Mouse (Mus musculus) cerebellum, postnatal 14 days (tissue): ENCODE results near the gene Rpl3.
A peak's percentile ranks its signal among the peaks of the same experiment; 100 is the strongest.

Experiments
- DNase-seq, 2 experiments: peaks; one replicate each; pipeline ENCODE4 v3.0.0; 2021; ENCODE audit warnings: mixed read lengths in 2 of 2

Rpl3 gene

DNA sequence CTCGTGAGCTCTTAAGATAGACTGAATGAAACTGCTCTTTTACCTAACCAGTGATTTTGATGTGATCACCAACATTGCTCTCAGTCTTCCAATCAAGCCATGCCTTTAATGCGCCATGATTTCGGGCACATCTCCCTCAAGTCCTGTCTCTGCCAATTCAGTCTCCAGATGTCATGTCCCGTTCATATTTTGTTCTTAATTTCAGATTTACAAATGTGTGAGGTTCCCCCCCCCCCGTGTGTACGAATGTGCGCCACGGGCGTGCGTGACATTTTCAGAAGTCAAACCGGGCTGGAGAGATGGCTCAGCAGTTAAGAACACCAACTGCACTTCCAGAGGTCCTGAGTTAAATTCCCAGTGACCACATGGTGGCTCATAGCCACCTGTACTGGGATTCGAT, 7.9 kb downstream of the Rpl3 start:
- DNase-seq = peak in 1 of 2 experiments; percentile 53

DNA sequence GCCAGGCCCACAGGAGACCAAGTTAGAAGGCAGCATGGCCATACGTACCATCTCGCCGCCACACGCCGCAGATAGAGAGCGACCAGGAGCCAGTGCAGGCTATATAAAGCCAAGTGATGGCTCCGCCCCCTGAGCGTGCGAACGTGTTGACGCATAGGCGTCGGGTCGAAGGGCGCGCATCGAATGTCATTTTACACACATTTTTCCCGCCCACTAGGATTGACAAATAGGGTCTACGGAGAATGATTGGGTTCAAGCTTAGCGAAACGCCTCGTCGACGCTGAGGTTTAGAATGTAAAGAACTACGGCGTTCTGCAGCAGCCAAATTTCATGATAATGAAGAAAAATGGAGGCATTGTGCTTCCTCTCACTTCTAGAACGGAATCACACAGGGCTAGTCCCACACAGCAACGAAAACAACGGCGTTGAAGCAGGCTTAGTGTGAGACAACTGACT, 8.4 kb downstream of the Rpl3 start:
- peak; percentile 99 for DNase-seq

DNA sequence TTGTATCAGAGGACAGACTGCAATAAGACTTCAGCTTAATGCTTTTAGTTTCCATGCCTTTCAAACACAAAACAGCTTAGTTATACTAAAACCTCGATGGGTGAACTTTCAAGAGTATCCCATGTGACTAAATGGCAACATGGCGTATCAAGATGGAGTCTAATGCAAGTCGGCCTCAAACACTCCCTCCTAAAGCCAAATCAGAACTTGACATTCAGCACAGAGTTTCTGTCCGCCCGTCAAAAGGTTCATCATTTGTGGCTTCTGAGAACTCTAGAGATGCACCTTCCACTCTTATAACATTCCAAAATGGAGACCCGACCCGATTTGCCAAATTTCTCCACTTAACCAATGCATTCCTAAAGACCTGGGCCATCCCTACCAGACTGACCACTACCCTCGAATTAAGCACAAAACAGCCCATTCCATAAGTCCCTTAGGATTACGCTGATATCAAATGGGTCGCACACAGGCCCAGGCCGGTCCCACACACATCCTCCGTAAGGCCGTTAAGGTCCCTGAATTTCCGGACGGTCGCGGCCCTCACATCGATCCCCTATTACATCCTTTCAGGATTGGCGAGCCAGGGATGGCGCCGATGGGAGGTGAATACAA, 8.9 kb downstream of the Rpl3 start:
- no peak for DNase-seq

DNA sequence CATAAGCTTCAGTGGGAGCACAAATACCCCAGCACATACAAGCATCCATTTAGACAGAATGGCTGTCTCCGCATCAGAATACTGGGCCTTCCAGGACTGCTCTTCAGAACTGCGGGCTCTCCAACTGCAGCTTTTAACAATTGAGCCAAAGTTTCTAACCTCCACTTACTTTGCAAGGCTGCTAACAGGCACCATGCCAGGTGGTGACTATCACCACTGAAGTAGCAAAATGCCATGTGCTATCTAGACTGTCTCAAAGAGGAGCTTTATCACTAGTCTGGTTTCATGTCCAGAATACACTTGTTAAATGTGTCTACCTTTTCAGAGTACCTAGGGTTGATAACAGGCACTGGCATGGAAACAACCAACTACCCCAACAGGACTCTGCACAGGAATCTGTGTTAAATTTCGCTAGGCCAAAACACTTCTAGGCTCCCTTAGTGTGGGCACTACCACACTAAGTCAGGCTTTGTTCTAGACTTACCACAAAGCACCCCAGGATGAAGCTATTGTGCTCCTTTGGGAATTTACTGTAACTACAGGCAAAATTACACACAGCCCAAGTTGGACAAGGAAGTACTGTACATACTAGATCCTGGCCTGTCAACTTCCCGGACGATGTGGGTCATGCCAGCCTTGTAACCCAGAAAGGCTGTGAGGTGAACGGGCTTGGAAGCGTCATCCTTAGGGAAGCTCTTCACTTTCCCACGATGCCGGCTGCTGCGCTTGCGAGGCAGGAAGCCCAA, 9.7 kb downstream of the Rpl3 start:
- peak in 1 of 2 experiments; percentile 23 for DNase-seq

GRCm38 (mm10) chr15:80080711-80081615, 10.7 kb downstream of the Rpl3 start:
- peak; percentile 72 to 74 for DNase-seq

- no peak for DNase-seq
Observed at GRCm38 (mm10) chr15:80079954-80080353, 11.7 kb downstream of the Rpl3 start.

GRCm38 (mm10) chr15:80079129-80079668, 12.5 kb downstream of the Rpl3 start:
- no peak for DNase-seq

- no peak for DNase-seq
Observed at GRCm38 (mm10) chr15:80078058-80078814, 13.4 kb downstream of the Rpl3 start.

- DNase-seq = peak; percentile 81 to 89
Observed at GRCm38 (mm10) chr15:80076338-80077136, 15.1 kb downstream of the Rpl3 start.

DNA sequence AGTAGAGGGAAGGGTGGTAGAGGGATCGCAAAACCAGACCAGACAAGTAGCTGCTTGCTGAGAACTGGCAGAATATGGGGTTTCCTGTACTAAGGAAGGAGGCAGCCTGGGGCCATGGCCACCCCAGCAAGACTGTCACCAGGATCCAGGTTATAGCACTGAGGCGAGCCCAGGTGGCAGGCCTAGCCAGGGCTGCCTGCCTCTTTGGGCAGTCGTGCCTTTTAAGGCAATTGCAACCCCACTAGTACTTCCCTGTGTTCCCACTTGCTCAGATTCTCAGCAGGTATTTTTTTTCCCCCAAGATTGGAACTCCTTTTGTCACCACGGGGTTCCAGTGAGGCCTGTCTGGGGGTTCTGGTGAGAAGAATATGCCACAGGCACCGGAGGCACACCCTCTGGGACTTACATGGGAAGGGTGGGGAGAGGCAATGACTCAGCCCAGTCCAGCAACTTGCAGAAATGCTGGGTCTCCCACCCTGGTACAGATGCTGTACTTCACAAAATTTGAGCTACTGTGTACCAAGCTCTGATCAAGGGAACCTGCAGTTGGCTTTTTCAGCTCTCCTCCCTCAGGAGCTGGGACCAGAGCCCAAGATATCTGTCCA, 15.8 kb downstream of the Rpl3 start:
- no peak for DNase-seq

GRCm38 (mm10) chr15:80075374-80075694, 16.3 kb downstream of the Rpl3 start:
- no peak for DNase-seq

GRCm38 (mm10) chr15:80074663-80075373, 16.9 kb downstream of the Rpl3 start:
- DNase-seq = no peak

DNA sequence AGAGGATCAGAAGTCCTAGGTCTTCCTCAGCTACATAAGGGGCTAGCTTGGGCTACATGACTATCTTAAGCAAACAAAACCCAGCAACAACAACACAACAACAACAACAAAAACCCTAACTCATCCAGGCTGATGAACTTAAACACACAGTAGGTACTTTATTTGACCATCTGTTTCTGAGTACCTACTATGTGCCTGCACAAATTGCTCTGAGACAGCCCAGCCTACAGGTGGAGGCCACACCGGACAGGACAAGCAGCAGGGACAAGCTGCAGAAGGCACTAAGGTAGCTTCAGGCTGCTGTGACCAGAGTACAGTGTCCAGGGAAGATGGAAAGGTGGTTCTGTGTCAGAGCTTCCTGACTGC, 18.4 kb downstream of the Rpl3 start:
- no peak for DNase-seq

DNA sequence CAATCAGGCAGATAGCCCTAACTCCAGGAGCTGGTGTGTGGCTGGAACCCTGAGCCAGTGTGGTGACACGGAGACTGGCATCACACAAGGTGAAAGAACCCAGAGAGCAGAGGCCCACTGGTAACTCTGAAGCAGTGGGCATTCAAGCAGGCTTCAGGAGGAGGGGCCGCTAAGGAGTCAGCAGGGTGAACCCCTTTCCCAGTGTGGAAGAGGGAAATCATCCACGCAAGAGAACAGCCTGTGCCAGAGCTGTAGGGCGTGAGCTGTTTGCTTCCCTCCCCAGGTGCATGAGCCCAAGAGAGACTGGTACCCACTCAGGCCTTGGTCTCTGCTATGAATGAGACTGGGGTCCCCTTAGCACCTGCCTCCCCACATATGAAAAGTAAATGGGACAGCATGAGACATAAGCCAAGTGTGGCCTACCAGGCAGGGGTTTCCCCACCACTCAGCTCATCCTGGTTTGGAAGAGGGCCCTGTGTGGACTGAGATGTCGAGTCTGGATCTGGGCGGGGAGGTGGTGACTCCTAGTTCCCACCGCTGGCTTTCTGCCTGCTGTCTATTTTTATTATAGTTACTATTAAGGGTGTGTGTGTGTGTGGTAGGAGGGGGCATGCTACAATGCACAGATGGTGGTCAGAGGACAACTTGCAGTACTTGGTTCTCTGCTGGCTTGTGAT, 19.0 kb downstream of the Rpl3 start:
- no peak for DNase-seq

- DNase-seq = no peak
Observed at GRCm38 (mm10) chr15:80071951-80072437, 19.7 kb downstream of the Rpl3 start.

GRCm38 (mm10) chr15:80070095-80070644, 21.5 kb downstream of the Rpl3 start:
- no peak for DNase-seq

DNA sequence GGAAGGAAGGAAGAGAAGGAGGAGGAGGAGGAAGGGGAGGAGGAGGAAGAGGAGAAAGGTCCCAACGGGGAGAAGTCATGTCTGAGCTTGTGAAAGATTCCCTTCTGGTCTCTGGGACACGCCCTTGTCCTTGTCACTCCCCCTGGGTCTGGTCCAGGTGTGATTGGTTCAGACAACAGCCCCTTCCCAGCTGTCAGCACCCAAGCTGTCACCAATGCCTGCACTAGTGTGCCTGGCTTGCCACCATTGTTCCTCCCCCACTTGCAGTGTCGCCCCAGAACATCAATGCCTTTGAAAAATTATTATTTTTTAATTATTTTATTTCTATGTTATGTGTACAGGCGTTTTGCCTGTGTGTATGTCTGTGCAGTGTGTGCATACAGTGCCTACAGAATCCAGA, 22.5 kb downstream of the Rpl3 start:
- DNase-seq = no peak

GRCm38 (mm10) chr15:80066538-80066937, 25.1 kb downstream of the Rpl3 start:
- DNase-seq = peak in 1 of 2 experiments; percentile 61

- DNase-seq = peak in 1 of 2 experiments; percentile 68
Observed at GRCm38 (mm10) chr15:80065414-80065813, 26.3 kb downstream of the Rpl3 start.
